Mouse (Mus musculus) G1E-ER4 (cell line): Measurements from ENCODE around the gene Chrna9. TPM values are rescaled to one million over a fixed set of nuclear protein-coding genes. Genes with fewer than 3 reads are reported as not detected.

Experiments
- GATA1 ChIP-seq: IDR thresholded peaks from one replicate; pipeline ENCODE4 v1.8.0; 2012; ENCODE audit warnings: low read length, inconsistent platforms
- polyA plus RNA-seq: library from polyadenylated mRNA; stranded (reverse); fragments of >175 nt; gene quantifications from 2 replicates; pipeline ENCODE4 v1.2.3, GENCODE M21; 2012

Chrna9 gene
- polyA plus RNA-seq, 1 experiment: not detected

DNA sequence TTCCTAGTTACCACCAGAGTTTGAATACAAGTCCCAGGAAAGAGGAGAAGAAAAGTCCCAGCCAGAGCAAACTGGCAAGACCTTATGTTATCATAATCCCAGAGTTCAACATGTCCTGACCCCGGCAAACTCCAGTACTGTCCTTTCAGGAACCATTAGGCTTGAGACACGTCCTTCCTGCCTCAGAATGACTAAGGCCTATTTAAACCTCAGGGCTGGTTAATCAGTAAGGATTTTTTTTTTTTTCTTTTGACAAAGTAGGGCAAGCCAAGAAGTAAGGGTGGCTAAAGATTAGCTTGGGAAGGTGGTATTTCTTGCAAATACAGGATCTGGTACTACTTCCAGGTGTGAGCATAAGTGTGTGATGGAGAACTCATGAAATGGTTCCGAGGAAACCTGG, 79.3 kb downstream of the Chrna9 start:
- no peak for TF ChIP-seq GATA1

GRCm38 (mm10) chr5:66014437-66014836, 79.7 kb downstream of the Chrna9 start:
- TF ChIP-seq GATA1: no peak

DNA sequence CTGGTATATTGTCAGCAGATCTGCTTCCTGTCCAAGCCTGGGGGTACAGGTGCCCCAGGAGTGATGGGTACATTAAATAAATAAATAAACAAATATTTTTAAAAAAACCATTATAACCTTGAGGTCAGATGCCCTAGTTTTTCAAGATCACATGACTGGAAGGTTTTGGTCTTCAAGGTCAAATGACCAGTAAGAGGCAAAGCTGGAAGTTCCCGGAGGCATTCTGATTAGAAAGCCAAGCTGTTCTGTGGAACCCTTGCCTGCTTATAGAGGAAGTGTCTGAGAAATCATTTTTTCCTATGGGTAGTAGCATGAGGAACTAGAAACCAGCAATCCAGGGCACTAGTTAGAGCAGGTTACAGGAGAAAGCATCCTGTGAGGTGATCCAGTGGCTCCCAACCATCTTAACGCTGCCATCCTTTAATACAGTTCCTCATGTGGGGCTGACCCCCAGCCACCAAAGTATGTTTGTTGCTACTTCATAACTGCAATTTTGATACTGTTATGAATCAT, 80.8 kb downstream of the Chrna9 start:
- no peak for TF ChIP-seq GATA1

- no peak for TF ChIP-seq GATA1
These were observed 92.1 kb downstream of the Chrna9 start for GRCm38 (mm10) chr5:66026796-66027195.

Other genes starting within 250 kb of the Chrna9 start
- 25.3 and 28.0 TPM in 2 replicates for gene Pds5a, start 236.6 kb upstream of the Chrna9 start, polyA plus RNA-seq
- gene N4bp2, start 171.4 kb upstream of the Chrna9 start, polyA plus RNA-seq: 27.5 and 30.7 TPM in 2 replicates
- not detected in 2 replicates for gene Rhoh, start 73.7 kb upstream of the Chrna9 start, polyA plus RNA-seq
- gene 9130230L23Rik, start 69.4 kb downstream of the Chrna9 start, polyA plus RNA-seq: not detected in 2 replicates
- gene Rbm47, start 238.2 kb downstream of the Chrna9 start, polyA plus RNA-seq: not detected in 2 replicates